Mouse (Mus musculus) urinary bladder, postnatal 10 days (tissue): Measurements from ENCODE around the gene Zwilch.
"Not testable (repeated sequence)": the region's sequence is repeated elsewhere in the genome, so short reads cannot be mapped to it uniquely, and the experiment has no call there.

Source experiments
- DNase-seq: peaks from one replicate; pipeline ENCODE4 v3.0.0; 2022; ENCODE audit warnings: low spot score

The Zwilch gene

GRCm38 (mm10) chr9:64178974-64179646 lies 6.2 kb upstream of the Zwilch start, which contains the start of gene Snapc5:
Gene Snapc5 (plus strand): TSS chr9:64179274.
- DNase-seq, result peak; percentile 48

- no peak for DNase-seq
These were observed 5.7 kb upstream of the Zwilch start for GRCm38 (mm10) chr9:64178610-64178973.

GRCm38 (mm10) chr9:64175378-64175777 lies 2.5 kb upstream of the Zwilch start:
- DNase-seq, result no peak

GRCm38 (mm10) chr9:64174766-64175165 lies 1.9 kb upstream of the Zwilch start:
- DNase-seq, result no peak

GRCm38 (mm10) chr9:64174341-64174740 lies 1.4 kb upstream of the Zwilch start:
- DNase-seq, result no peak

GRCm38 (mm10) chr9:64173666-64174220 lies 839 bp upstream of the Zwilch start:
- no peak for DNase-seq

GRCm38 (mm10) chr9:64172145-64172815 lies 624 bp downstream of the Zwilch start:
- DNase-seq, result no peak

GRCm38 (mm10) chr9:64169967-64170366 lies 2.9 kb downstream of the Zwilch start:
- not testable (repeated sequence) for DNase-seq

- DNase-seq, result no peak
These were observed 12.4 kb downstream of the Zwilch start for GRCm38 (mm10) chr9:64160471-64160870.

- DNase-seq, result no peak
These were observed 16.3 kb downstream of the Zwilch start for GRCm38 (mm10) chr9:64156641-64157040.

- DNase-seq, result no peak
These were observed 33.0 kb downstream of the Zwilch start for GRCm38 (mm10) chr9:64139879-64140278.

GRCm38 (mm10) chr9:64138896-64139295 lies 34.0 kb downstream of the Zwilch start:
- DNase-seq, result not testable (repeated sequence)

GRCm38 (mm10) chr9:64131623-64132022 lies 41.3 kb downstream of the Zwilch start:
- DNase-seq, result no peak

GRCm38 (mm10) chr9:64126121-64126520 lies 46.8 kb downstream of the Zwilch start:
- no peak for DNase-seq

- no peak for DNase-seq
These were observed 47.6 kb downstream of the Zwilch start for GRCm38 (mm10) chr9:64125307-64125706.

- not testable (repeated sequence) for DNase-seq
These were observed 48.1 kb downstream of the Zwilch start for GRCm38 (mm10) chr9:64124846-64125245.

GRCm38 (mm10) chr9:64122601-64123000 lies 50.3 kb downstream of the Zwilch start:
- DNase-seq, result no peak

- no peak for DNase-seq
These were observed 52.2 kb downstream of the Zwilch start for GRCm38 (mm10) chr9:64120584-64121277.

GRCm38 (mm10) chr9:64119898-64120297 lies 53.0 kb downstream of the Zwilch start:
- no peak for DNase-seq

GRCm38 (mm10) chr9:64116876-64117275 lies 56.0 kb downstream of the Zwilch start, which contains the start of gene Lctl:
Gene Lctl (plus strand): TSS chr9:64117147.
- no peak for DNase-seq

- no peak for DNase-seq
These were observed 57.1 kb downstream of the Zwilch start for GRCm38 (mm10) chr9:64115756-64116155.

- no peak for DNase-seq
These were observed 58.3 kb downstream of the Zwilch start for GRCm38 (mm10) chr9:64114646-64115045.

- DNase-seq, result no peak
These were observed 62.4 kb downstream of the Zwilch start for GRCm38 (mm10) chr9:64110502-64110901.
